Mouse (Mus musculus): ENCODE results near the gene Wscd2.

The Wscd2 gene

DNA sequence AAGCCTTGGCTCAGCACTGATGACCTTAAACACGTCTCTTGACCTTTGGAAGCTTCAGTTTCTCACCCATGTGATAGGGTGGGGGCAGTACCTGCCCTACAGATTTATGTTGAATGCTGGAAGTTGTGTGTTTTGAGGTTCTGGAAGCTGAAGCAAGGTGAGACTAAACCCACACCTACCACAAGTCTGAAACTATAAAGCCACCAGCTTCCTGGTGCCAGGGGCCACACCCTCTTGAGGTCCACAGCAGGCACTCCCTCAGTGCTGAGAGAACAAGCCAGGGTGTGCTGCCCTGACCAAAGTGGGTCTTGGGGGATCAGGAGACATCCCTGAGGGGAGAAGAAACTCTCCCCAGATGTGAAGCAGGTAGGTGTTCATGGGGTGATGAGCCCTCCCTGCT, 48.7 kb downstream of the Wscd2 start:
- DNase-seq (ENCODE audit: low read depth, low spot score), result no peak

DNA sequence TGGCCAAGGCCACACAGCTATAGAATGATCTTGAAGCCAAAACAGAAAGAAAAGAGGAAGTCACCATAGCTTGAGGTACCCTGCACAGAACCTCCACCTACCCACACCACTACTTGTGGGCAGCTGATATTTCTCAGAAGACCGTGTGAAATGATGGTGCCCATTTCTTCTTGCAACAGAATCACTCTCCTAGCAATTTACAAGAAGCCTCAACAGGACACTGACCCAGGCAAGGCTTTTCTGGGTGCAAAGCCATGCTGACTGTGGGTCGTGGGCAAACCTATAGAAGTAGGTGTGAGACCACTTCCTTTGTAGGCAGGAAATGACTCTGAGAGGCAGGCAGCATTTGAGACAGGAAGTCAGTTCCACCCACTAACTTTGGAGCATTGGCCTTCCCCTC, 49.3 kb downstream of the Wscd2 start:
- DNase-seq (ENCODE audit: low read depth, low spot score), result no peak

- no peak for DNase-seq (ENCODE audit: low read depth, low spot score)
These were observed 49.7 kb downstream of the Wscd2 start for GRCm38 (mm10) chr5:113539858-113540257.

GRCm38 (mm10) chr5:113541196-113541595, 51.1 kb downstream of the Wscd2 start:
- DNase-seq (ENCODE audit: low read depth, low spot score), result no peak

DNA sequence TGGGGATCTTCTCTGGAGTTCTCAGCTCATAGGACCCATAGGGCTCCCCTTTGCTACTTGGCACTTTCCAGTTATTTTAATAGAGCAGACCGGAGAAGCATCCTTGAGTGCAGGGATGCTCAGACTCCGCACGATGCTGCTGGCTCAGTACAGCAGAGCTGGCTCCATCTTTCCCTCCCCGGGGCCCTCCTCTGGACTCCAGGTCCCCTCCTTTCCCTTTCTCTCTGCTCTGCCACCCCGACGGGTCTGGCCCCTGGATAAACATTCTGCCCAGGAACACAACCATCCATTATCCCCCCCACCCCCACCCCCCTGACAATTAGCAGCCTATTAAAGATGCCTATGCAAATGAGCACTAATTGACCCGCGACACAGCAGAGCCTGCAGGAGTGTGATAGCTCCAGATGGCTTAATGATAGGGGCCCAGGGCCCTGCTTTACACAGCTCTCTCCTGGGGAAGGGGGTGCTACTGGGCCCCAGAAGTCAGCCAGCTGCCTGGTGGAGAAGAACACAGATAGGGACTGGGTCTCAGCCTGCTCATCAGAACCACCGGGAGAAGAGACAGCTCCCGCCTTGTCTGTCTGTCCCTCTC, 52.8 kb downstream of the Wscd2 start:
- DNase-seq (ENCODE audit: low read depth, low spot score), result no peak

DNA sequence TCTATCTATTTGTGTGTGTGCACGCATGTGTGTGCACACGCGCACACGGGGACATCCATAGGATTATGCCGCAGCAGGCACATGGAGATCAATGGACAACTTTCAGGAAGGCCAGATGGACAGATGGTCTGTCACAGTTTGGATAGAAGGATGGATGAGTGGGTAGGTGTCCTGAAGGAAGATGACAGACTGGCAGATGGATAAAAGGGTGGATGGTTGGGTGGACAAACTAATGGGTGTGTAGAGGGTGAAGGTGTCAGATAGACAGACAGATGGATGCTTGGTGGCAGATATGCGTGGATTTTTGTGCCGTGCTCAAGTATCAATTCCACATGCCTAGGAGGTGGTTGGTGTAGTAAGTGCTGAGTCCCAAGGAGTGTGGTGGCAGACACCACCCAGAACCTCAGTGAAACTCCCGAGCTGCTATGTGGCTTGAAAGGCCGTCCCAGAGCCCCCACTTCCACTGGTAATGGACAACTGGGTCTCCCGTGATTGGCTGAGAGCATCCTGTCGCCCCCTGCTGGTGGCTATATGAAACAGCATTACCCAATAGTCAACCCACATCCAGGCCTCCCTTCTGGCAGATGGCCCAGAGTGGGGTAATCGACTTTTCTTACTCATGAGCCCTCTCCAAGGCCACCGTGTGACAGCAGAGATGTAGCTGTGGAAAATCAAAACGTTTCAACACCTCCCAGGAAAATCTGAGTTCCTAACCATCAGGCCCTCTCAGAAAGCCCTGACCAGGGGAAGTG, 58.0 kb downstream of the Wscd2 start:
- peak; percentile 63 for DNase-seq (ENCODE audit: low read depth, low spot score)

- DNase-seq (ENCODE audit: low read depth, low spot score), result no peak
These were observed 60.1 kb downstream of the Wscd2 start for GRCm38 (mm10) chr5:113550249-113550648.

DNA sequence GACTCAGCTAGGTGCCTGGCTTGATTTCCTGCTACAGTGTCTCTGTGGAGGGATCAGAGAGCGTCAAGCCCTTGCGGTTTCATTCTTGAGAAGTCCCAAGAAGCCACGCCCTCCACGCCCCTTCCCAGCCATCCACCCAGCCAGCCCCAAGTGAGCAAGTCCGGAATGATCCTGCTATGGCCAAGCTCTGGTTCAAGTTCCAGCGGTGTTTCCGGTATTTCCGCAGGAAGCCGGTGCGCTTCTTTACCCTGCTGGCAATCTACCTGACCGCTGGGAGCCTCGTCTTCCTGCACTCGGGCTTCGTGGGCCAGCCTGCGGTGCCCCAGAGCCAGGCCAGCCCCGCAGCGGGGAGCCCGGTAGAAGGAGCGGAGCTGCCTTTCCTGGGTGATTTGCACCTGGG, 60.6 kb downstream of the Wscd2 start:
- no peak for DNase-seq (ENCODE audit: low read depth, low spot score)

DNA sequence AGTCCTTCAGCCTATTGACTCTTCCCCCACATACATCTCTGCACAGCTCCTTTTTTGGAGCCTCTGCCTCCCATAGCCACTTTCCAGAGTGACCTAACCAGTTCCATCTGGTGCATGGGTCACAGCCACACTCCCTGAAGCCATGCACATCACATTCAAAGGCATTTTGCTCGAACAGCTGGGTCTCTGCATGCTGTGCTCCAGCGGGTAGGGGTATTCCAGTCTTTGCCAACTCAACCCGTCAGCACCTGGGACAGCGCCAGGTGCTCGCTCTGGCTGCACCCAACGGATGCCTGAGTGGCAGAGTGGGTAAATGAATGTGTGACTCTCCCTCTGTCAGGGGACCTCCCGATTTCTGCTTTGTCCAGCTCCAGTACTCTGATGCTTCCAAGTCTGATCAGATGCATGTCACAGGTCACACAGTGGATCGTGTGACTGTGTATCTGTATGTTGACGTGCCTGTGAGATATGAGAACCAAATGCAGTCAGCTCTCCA, 63.3 kb downstream of the Wscd2 start:
- DNase-seq (ENCODE audit: low read depth, low spot score), result peak; percentile 89

GRCm38 (mm10) chr5:113554095-113554494, 64.0 kb downstream of the Wscd2 start:
- no peak for DNase-seq (ENCODE audit: low read depth, low spot score)

- DNase-seq (ENCODE audit: low read depth, low spot score), result no peak
These were observed 64.4 kb downstream of the Wscd2 start for GRCm38 (mm10) chr5:113554571-113554970.

- no peak for DNase-seq (ENCODE audit: low read depth, low spot score)
These were observed 65.6 kb downstream of the Wscd2 start for GRCm38 (mm10) chr5:113555684-113556083.

DNA sequence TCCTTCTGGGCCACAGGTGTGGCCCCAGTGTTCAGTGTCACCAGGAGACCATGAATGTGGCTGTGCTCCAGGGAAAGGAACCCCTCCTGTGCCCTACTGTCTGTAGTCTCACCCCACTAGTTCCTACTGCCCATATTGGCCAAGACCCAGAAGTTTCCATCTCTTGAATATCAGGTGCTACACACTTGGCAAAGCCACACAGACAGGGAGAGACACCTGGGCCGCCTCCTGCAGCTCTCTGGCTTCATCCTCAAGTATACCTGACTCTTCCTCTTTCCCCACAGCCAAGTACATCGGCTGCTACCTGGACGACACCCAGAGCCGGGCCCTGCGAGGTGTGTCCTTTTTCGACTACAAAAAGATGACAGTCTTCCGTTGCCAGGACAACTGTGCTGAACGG, 67.9 kb downstream of the Wscd2 start:
- DNase-seq (ENCODE audit: low read depth, low spot score), result no peak

- no peak for DNase-seq (ENCODE audit: low read depth, low spot score)
These were observed 69.5 kb downstream of the Wscd2 start for GRCm38 (mm10) chr5:113559627-113560026.

GRCm38 (mm10) chr5:113564463-113564862, 74.3 kb downstream of the Wscd2 start:
- no peak for DNase-seq (ENCODE audit: low read depth, low spot score)

GRCm38 (mm10) chr5:113565101-113565854, 75.1 kb downstream of the Wscd2 start:
- DNase-seq (ENCODE audit: low read depth, low spot score), result no peak

- no peak for DNase-seq (ENCODE audit: low read depth, low spot score)
These were observed 75.7 kb downstream of the Wscd2 start for GRCm38 (mm10) chr5:113565858-113566257.

DNA sequence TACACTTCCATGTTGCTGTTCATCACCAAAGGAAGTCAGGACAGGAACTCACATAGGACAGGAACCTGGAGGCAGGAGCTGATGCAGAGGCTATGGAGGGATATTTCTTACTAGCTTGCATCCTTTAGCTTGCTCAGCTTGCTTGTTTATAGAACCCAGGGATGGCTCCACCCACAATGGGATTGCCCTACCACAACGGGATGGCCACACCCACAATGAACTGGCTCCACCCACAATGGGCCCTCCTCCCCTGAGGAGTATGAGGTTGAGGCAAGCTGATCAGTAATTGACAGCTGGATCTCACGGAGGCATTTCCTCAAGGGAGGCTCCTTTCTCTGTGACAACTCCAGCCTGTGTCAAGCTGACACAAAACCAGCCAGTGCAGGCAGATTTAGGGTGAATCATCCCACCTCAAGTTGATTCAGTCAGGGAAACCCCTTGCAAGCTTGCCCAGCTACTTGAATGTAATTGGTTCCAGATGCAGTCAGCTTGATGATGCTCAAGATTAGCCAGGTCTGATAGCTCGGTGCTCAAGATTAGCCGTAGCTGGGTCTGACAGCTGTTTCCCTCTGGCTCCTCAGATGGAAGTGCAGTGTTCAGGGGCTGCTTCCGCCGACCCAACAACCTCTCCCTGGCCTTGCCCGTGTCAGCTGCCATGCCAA, 80.1 kb downstream of the Wscd2 start:
- DNase-seq (ENCODE audit: low read depth, low spot score), result peak; percentile 42

DNA sequence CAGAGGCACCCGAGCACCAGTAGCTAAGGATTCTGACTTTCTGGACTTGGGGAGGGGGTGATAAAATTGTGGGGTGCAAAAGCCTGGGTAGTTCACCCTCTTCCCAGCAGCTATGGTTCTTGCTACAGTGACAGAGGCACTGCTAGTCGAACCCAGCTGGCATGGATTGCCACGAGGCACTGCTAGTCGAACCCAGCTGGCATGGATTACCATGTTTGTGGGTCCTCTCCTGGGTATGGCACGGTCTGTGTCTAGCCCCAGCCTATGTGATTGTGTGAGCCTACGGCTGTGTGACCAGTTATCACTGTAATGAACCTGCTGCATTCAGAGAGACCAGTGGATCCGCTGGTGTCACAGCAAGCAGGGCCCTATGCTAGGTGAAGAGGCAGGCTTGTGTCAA, 87.4 kb downstream of the Wscd2 start:
- DNase-seq (ENCODE audit: low read depth, low spot score), result no peak

- no peak for DNase-seq (ENCODE audit: low read depth, low spot score)
These were observed 88.3 kb downstream of the Wscd2 start for GRCm38 (mm10) chr5:113578428-113578827.

DNA sequence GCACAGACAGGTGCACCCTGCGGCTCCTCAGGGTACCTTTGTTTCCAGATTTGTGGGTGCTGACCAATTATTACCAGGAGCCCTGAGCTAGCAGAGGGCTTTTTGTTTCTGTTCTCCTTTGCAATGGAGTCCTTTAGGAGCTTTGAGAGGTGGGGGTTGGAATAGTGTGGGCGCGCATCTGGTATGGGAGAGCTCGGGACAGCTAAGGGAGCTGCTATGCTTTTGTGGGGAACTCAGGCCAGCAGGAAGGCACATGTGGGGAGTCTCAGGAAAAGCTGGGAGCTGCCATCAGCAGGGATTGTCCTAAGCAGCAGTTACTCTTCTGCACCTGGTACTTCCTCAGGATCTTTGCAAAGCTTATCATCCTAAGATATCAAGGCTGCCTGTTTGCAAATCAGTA, 89.0 kb downstream of the Wscd2 start:
- DNase-seq (ENCODE audit: low read depth, low spot score), result no peak

- DNase-seq (ENCODE audit: low read depth, low spot score), result peak; percentile 53
These were observed 90.1 kb downstream of the Wscd2 start for GRCm38 (mm10) chr5:113580248-113580647.

Measured in mesoderm, embryonic 11.5 days (tissue).